Comparison of ENCODE assay signal across 14 mouse cellular contexts in genomic region chr19:57201090-57201483, GRCm38 (mm10).
DNase-seq lines count a peak whose midpoint lies in the region; TF ChIP-seq lines count a peak whose summit lies in the region.
"Had no signal": no experiment of that assay in that cellular context is flagged by ENCODE, and none has a peak within 500 bp of the region (broad histone marks: within the 10 kb centered on the region; RNA-seq: fewer than 3 reads in every experiment).

No protein-coding gene starts in this region.

- no peak overlapping the region for H3K4me3 ChIP-seq in gastrocnemius, adult 2 months
- H3K4me3 ChIP-seq: left cerebral cortex, adult 2 months; liver, embryonic 13.5 days; neural tube, embryonic 13.5 days; stomach, embryonic 15.5 days had no signal

- H3K27ac ChIP-seq in gastrocnemius, adult 2 months = peak overlapping the region; percentile 78
- H3K27ac ChIP-seq: hindbrain, embryonic 14.5 days; left cerebral cortex, adult 2 months; liver, embryonic 13.5 days; neural tube, embryonic 13.5 days; stomach, embryonic 15.5 days had no signal

- intact Hi-C loops in gastrocnemius, adult 2 months (cut with DNase I) = no loop called here
- intact Hi-C loops in gastrocnemius, postnatal 14 days (cut with DNase I; ENCODE audit: low total_unique reads) = no loop called here

- no peak for TF ChIP-seq CTCF in gastrocnemius, adult 2 months (IDR thresholded peaks at IDR 0.05)

- DNase-seq in gastrocnemius, adult 2 months = no peak
- no peak for DNase-seq in gastrocnemius, postnatal 14 days
- DNase-seq in kidney, adult 11 months = peak; percentile 40
- no peak for DNase-seq in kidney, postnatal 36 days
- DNase-seq in cerebellum, adult 9-10 months = peak; percentile 70
- DNase-seq in cerebellum, postnatal 25 days = peak; percentile 73 to 77
- no peak for DNase-seq in right cerebral cortex, adult 18-20 months
- DNase-seq: liver, embryonic 13.5 days; right cerebral cortex, postnatal 14 days; thymus, adult 2 months had no signal

Comparison
In these comparisons a context has a peak if more than half of its experiments do, and no peak if none do; other contexts are left out.
1. DNase-seq: peak in kidney, adult 11 months (single experiment), cerebellum, adult 9-10 months (single experiment) and cerebellum, postnatal 25 days (2 of 2); none in gastrocnemius, adult 2 months (single experiment), gastrocnemius, postnatal 14 days (single experiment), kidney, postnatal 36 days (0 of 2) and right cerebral cortex, adult 18-20 months (single experiment).